Mouse (Mus musculus) layer of hippocampus, adult 18-20 months (tissue): ENCODE results near the gene Pitpnc1. TPM values are rescaled to one million over a fixed set of nuclear protein-coding genes. Genes with fewer than 3 reads are reported as not detected.

Experiments used
- DNase-seq, 2 experiments: peaks; one replicate each; pipeline ENCODE4 v3.0.0; 2022; ENCODE audit warnings: low spot score in 2 of 2
- total RNA-seq, 2 experiments: library from RNA; stranded (reverse); gene quantifications; 2 replicates each; pipeline ENCODE4 v1.2.3; 2021

Gene Pitpnc1
- total RNA-seq, 2 experiments from 2014 or later = 46.1 to 48.1 TPM

DNA sequence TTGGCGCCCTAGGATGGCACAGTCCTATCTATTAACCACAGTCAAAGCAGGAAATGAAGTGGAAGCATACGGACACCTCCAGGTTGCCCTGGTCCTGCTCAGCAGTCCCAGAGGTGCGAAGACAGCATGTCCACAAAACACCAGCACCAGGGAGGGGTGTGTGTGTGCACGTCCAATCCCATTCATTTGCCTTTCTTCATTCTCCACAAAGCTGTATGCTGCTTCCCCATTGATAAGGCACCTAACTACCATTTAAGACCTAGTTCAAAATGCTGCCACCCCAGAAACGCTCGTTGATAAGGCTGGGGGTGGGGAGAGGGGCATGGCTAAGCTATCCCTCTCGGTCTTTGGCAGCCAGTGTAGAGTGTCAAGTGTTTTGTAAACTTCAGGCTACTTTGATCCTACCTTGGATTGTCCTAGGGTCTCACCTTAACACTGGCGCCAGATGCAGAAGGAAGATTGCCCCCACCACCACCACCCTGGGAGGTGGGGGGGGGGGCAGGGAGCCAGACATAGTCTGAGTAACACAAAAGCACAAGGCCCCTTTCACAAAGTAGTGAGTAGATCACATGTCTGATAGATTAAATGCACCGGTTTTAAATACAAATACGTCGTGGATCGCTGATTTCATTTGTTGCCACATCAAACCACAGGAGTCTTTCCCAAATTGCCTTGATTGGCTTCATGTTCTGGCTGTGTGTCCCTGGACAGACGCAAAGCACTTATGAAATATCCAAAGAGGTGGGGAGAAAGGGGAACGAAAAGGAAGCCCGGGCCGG lies 2.1 kb downstream of the Pitpnc1 start:
- DNase-seq = no peak

DNA sequence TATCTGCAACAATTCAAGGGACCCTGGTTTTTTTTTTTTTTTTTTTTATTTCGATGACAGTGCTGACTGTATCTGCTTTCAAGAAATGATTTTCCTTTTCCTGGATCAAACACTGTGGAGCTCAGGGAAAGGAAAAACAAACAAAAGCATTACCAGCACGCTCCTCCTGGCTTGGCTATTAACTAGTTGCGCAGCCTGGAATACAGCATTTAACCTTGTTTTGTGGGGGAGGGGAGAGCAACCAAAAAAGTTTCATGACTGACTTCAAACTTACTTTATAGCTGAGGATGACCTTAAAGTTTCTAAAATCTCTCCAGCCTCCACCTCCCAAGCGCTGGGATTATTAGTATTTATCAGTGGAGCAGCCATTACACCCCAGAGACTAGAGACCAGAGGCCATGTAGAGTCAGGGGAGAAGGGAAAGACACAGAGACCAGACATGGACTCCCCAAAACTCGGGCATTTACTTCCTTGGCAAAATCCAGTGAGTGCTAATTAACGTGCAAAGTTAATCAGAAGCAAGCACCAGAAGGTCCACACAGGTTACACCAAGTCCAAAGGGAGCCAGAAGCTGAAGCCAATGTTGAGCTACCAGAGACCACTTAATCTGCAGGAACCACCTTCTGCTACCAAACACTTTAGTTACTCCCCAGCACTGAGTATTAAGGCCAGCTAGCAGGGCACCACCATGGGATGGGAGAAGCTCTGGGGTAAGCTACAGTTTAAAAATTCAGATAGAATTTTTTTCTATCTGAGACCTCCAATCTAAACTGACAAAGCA lies 3.7 kb downstream of the Pitpnc1 start:
- DNase-seq = no peak

DNA sequence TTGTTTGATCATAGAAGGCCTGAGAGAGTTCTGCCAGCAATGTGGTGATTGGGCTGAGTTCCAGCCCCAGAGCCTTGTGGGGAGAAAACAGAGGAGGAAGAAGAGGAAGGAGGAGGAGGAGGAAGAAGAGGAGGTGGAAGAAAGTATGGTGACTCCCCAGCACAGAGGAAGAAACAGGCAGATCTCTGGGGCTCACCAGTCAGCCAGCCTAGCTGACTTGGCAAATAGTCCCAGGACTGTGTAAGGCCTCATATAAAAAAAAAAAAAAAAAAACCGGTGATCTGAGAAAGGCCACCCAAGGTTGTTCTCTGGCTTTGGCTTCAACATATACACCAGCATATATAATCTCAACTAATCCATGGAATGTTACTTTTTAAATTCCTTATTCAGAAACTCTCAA lies 4.5 kb downstream of the Pitpnc1 start:
- no peak for DNase-seq

DNA sequence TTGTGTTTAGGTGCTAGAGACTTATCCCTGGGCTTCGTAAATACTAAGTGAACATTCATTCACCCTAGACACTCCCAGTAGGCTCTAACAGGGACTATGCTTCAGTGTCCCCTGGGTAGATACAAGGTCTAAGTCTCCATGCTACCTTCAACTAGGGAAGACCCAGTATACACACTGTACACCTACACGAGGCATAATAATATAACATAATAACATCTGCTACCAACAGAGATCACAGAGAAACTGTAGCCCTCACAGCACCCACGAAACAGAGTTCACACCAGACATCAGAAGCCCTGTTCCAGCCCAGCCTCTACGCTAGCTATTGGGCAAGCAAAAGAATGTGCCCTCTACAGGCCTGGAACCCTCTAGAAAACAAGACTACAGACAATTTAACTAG lies 5.5 kb downstream of the Pitpnc1 start:
- no peak for DNase-seq

DNA sequence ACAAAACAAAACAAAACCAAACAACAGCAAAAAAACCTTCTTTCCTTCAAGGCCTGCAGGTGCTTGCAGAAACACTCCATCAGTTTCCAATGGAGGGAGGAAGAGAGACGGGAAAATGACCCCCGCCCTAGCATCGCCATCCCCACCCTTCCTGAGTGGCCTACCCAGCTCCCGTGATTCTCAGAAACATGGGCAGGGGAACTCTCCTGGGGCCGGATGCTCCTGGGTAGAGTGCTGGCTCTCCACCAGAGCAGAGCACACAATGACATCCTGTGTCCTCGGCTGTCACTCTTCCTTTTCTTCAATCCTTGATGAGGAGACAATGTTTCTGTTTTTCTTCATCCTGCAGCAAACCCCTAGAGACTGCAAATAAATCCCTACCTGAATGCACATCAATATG lies 6.4 kb downstream of the Pitpnc1 start:
- no peak for DNase-seq

DNA sequence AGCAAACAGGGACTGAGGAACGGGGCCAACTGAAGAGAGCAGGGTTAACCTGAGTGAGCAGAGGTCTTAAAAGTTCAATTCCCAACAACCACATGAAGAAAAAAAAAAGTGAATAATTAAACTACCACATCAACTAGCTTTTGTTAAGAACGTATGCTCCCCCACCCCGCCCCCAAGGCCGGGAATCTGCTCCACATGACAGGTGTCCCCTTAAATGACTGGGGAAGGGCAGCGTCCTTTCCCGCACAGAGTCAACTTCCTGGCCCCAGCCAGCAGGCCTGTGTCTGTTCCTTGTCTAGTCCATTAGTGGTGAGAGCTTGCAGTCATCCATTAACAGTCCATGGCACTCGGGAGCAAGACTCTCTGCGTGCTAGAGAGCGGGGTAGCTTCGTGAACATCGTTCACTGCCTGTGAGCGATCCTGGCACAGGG lies 7.2 kb downstream of the Pitpnc1 start:
- no peak for DNase-seq

DNA sequence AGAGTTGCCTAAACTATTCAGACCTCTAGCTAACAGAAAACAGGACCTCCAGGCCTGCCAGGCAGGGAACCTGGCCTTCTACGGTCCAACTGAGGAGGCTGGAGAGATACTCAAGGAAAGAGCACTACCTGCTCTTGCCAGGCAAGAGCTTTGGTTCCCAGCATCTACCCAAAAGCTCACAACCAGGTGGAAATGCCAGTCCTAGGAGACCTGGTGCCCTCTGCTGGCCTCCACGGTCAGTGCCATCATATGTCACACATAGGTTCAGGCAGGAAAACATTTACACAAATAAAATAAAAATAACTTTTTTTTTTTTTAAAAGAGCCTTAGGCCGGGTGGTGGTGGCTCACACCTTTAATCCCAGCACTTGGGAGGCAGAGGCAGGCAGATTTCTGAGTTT lies 8.0 kb downstream of the Pitpnc1 start:
- no peak for DNase-seq

DNA sequence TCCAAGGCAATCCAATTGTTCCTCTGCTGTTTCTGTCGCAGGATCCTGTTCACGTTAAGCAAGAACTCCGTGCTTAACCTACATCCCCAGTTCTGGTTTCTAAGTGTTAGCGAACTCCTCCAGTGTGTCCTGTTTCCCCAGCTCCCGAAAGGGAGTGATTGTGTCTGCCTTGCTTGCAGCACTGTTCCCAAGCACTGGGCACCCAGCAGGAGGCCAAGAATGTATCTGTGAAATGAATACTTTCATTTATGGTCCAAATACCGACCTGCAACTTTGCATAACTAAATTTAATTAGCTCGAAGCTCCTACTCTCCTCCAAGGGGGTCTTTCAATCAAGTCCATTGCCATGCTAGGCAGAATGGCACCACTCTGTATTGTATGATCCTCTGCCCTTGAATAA lies 10.7 kb downstream of the Pitpnc1 start:
- no peak for DNase-seq

DNA sequence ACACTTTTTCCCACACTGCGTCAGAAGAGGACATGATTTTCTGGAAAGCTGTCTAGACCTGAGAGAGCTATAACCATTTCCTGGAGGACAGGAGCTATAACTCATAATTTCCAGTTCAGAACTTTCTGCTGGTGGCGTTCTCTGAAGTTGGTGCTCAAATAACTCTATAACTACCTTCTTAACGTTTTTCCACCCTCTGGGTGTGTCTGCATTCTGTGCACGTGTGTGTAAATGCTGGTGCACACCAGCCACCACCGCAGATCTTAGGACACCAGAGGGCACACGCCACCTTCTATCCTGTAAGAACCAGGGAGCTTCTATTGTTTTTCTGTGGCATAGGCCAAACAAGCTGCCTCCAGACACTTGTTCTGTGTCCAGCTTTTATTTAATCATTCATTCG lies 11.5 kb downstream of the Pitpnc1 start:
- no peak for DNase-seq

DNA sequence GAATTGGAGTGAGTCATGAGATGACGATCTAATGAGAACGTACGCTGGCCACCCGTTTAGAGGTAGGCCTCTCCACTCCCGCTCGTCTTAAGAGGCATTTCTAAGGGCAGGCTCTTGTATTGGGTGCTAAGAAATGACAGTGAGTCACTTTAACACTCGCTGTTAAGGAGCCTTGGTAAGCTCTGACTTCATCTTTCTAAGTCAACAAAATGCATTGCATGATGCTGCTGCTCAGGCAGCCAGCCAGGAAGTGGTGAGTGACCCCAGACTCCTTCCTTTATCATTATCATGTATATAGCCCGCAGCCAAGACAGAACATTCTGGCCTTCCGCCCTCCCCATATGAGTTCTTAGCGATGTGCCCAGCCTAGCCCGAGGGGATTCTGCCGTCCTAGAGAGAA lies 12.2 kb downstream of the Pitpnc1 start:
- no peak for DNase-seq

DNA sequence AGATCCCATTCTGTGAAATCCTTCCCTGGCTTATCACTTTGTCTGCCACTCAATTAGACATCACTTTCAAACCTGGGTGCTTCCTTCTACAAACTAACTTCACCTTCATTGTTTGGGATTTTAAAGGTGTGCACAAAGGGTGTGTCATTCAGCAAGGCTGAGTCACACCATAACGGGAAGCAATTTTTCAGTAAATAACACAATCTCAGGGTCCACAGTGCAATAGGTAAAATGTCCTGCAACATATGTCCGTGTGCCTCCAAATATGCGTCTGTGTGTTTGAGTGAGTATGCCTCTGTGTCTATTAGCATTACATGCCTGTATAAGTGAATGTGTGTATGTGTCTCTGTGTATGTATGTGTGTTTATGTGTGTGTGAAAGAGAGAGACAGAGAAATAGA lies 13.2 kb downstream of the Pitpnc1 start:
- no peak for DNase-seq

DNA sequence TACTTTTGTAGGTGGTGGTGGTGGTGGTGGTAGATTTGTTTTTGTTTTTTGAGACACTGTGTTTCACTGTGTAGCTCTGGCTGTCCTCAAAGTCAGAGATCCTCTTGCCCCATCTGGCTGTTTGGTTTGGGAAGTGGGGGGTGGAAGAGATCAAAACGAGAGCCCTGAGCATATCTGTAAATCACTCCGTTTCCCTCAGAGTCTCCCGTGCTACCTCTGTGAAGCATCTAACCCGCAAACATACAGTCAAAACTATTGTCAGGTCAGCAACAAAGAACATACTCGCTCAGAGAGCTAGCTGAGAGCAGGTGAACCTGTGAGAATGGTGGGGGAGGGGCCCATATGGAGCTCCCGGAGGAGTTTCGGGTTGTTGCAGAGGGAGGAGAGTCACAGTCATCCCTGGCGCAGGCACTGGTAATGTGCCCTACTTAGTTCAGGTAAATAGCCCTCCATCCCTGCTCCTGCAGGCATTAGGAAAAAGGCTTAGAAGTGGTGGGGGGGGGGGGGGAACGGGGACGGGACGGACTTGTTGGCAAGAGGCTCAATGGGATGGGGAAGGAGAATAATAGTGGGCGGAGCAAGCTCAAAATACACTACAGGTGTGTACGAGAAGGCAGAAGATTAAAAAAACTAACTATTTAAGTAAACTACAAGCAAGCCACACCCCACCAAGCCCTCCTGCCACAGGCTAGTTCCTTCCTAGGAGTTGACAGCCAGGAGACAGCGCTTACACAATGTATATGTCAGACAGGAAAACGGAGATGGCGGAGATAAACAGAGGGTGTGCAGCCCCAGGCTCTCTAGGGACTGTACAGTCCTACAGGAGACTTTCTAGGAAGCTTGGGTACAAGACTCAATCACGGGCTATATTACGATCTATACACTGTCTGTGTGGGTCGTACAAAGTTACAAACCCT lies 15.7 kb downstream of the Pitpnc1 start:
- DNase-seq = no peak

DNA sequence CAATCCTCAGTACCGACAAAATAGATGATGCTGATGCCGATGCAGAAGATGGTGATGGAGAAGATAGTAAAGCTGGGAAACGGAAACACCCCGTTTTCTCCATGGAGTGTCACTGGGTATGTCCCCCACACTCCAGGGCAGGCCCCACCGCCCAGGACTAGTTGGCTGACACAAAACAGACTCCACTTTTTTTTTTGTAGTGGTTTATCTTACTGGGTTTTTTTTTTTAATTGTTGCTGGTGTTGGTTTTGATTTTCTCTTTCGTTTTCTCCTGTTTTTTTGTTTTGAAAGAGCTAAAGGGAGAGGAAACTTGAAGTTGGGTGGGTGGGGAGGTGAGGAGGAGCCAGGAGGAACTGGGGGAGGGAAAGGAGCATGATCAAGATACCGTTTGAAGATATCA lies 18.4 kb downstream of the Pitpnc1 start:
- DNase-seq = no peak

DNA sequence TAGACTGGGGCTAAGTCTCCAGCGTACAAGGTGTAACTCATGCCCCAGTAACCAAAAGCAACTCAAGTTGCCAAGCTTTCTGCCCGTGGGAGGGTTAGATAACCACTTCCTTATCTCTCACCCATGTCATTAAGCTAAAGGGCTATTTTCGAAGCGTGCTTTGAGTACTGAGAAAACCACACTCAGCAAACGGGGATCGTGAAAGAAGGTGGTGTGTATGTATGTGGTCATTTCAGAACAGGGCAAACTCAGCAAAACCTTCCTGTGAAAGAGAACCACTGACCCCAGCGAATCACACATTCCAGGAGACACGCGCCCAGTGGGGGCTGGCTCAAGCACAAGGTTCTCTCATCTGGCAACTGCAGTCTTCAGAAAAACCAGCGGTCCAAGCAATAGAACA lies 19.4 kb downstream of the Pitpnc1 start:
- no peak for DNase-seq

DNA sequence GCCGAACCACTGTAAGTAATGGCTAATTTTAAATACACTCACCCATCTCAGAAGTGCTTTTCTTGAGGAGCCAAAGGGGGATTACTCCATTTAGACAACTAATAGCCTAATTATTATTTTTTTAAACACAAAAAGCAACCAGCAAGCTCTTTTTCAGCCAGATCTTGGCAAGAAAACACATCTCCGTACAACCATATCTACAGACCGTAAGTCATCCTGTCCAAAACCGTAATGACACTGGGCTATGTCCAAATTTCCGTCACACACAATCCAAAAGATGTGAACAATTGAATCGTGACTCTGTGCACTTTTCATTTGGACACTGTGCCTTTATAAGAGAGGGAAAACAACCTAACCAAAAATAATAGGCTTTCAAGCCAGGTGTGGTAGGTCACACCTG lies 20.4 kb downstream of the Pitpnc1 start:
- DNase-seq = no peak

DNA sequence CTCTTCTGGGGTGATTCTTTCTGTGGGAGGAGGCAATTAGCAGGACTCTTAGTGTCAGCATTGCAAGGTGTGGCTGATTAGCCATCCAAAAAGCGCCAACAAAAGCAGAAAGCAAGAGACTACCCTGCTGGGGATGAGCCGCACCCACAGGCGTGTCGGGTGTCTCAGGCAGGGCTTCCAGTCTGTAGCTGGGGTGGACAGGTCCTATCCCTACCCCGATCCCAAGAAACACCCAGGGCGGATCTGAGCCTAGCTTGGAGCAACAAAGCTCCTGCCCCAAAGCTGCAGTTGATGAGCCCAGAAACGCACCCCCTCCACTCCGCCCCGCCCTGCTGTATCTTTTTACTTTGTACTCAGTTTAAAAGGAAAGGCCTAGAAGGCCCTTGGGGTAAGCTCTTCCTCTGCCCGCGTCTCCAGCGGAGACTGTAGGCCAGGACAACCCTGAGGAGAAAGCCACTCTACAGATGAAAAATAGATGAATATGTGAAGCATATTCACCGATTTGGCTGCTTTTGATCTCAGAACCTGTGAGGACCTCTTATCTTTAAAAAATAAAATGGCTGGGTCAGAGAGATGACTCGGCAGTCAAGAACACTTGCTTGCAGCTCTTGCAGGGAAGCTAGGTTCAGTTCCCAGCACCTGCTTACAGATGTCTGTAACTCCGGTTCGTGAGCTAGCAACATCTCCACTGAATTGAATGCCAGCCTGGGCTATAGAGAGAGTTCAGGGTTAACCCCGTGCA lies 21.2 kb downstream of the Pitpnc1 start:
- DNase-seq = no peak

DNA sequence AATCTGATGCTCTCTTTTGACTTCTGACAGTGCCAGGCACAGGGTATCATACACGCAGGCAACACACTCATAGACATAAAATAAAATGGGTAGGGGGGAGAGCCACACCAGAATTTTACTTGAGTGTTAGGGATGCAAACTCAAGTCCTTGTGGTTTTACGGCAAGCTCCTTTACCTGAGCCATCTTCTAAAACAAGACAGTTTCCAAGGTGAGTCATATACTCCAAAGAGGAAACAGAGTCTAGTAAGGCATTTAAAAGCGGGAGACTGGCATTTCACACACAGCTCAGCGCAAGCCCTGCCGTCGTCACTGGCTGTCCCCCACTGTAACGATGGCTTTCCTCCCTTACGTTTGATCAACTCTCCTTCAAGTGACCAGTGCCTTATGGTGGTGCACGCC lies 22.6 kb downstream of the Pitpnc1 start:
- DNase-seq = no peak

DNA sequence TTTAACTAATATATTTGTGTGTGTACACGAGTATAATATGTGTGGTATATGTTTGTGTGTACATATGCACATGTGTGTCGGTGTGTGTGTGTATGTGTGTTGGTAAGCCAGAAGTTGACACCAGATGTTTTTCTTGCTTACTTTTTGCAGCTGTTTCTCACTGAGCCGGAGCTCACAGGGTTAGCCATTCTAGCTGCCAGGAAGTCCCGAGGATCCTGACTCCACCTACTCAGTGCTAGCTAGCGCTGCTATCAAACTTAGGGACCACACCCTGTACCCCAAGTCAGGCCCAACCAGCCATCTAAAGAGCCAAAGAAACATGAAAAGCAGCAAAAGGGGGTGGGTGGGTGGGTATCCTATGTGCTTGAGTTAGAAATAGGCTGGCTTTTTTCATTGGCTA lies 23.1 kb downstream of the Pitpnc1 start:
- DNase-seq = no peak

DNA sequence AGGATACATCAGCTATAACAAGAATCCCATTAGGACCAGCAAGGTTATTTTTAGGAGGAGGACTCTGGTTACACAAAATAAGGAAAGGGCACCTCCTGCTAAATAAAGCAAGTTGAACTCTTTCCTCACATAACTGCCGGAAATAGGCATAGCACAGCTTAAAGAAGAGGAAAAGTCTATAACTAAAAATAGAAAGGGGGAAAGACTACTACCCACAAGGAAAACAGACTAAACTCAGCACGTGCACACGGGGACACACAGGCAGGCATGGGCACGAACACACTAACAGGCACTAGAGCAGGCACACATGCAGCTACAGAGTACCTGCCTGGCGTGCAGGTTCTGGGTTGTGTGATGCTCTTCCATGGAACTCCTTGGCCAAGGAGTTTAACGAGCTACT lies 23.8 kb downstream of the Pitpnc1 start:
- no peak for DNase-seq

DNA sequence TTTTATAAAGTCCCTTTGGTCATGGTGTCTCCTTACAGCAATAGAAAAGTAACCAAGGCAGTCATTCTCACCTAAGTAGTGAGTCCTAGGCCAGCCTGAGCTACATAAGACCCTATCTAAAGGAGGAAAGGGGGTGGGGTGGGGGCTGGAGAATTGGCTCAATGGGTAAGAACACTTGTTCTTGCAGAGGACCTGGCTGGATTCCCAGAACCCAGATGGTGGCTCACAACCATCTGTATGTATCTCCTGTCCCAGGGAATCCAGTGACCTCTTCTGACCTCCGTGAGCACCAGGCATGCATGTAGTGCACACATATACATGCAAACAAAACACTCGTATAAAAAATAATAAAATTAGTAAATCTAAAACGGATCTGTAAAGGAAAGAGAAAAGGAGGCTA lies 24.8 kb downstream of the Pitpnc1 start:
- peak in 1 of 2 experiments; percentile 22 for DNase-seq
